Mouse (Mus musculus) hindbrain, embryonic 11.5 days (tissue): Measurements from ENCODE around the gene Slc7a11. TPM values are rescaled to one million over a fixed set of nuclear protein-coding genes. Genes with fewer than 3 reads are reported as not detected.

Experiments
- ATAC-seq: fragments of 200-750 bp; cut with Nextera tagmentation; 2 replicates; pipeline ENCODE4 v1.8.0; 2017; ENCODE audit warnings: mild to moderate bottlenecking, moderate TSS enrichment, moderate library complexity; ENCODE audit not compliant: low FRiP score
- DNase-seq: peaks from one replicate; pipeline ENCODE4 v3.0.0-alpha.2; 2015; ENCODE audit warnings: low spot score
- H3K27ac ChIP-seq: fragments of 300-500 bp; sonication (generic); 2 replicates; pipeline ENCODE4 v1.5.1; 2014; ENCODE audit warnings: mild to moderate bottlenecking, low read depth, low read length
- H3K27me3 ChIP-seq: fragments of 300-500 bp; sonication (generic); 2 replicates; pipeline ENCODE4 v1.6.1; 2014; ENCODE audit warnings: mild to moderate bottlenecking, low read length, moderate library complexity, mixed read lengths; ENCODE audit not compliant: control insufficient read depth, insufficient read depth
- H3K36me3 ChIP-seq: fragments of 300-500 bp; sonication (generic); 2 replicates; pipeline ENCODE4 v1.6.1; 2014; ENCODE audit warnings: mild to moderate bottlenecking, low read length, moderate library complexity, mixed read lengths; ENCODE audit not compliant: control insufficient read depth, insufficient read depth
- H3K4me1 ChIP-seq: fragments of 300-500 bp; sonication (generic); replicated peaks from 2 replicates; pipeline ENCODE4 v1.6.1; 2014; ENCODE audit warnings: low read length, mixed read lengths; ENCODE audit not compliant: control insufficient read depth, insufficient read depth
- H3K4me2 ChIP-seq: fragments of 300-500 bp; sonication (generic); replicated peaks from 2 replicates; pipeline ENCODE4 v1.6.1; 2014; ENCODE audit warnings: mild to moderate bottlenecking, low read depth, low read length
- H3K4me3 ChIP-seq: fragments of 300-500 bp; sonication (generic); 2 replicates; pipeline ENCODE4 v1.5.1; 2014; ENCODE audit warnings: low read depth, low read length
- H3K9ac ChIP-seq: fragments of 300-500 bp; sonication (generic); 2 replicates; pipeline ENCODE4 v1.6.1; 2014; ENCODE audit warnings: low read depth, low read length
- H3K9me3 ChIP-seq: fragments of 300-500 bp; sonication (generic); 2 replicates; pipeline ENCODE4 v1.6.1; 2016; ENCODE audit warnings: low read length; ENCODE audit not compliant: control insufficient read depth
- whole genome bisulfite sequencing: fragments of 180-500 bp; shearing (Covaris S2); extraction: QIAGEN DNeasy Blood & Tissue Kit; methylation state at CpG from one replicate; pipeline ENCODE4 v1.1.7; 2014; 5-methylcytosine and 5-hydroxymethylcytosine counted together
- polyA plus RNA-seq: library from polyadenylated mRNA; unstranded; fragments of >200 nt; fragmentation: Nextera tagmentation; extraction: Ambion mirVana; gene quantifications from 2 replicates; pipeline ENCODE4 v1.2.1, GENCODE M21; 2014

Gene Slc7a11
- polyA plus RNA-seq, result 0.26 and 0.86 TPM in 2 replicates

GRCm38 (mm10) chr3:50443421-50443916, at the start of gene Slc7a11:
Slc7a11 (minus strand) TSS chr3:50443614.
- no peaks in the 10 kb centered on the region for H3K36me3 ChIP-seq
- H3K27ac ChIP-seq, result no peak within 1 kb of the TSS
- H3K4me2 ChIP-seq, result peak within 1 kb of the TSS; percentile 32
- no peaks in the 10 kb centered on the region for H3K27me3 ChIP-seq
- H3K4me1 ChIP-seq, result no peaks in the 10 kb centered on the region; the same call in 1 of the 2 replicates
- WGBS, result 3% methylated on average over 11 of the region's 11 CpGs
- DNase-seq (peak; percentile 41), ATAC-seq (peak; percentile 75)
- H3K9me3 ChIP-seq, result no peaks in the 10 kb centered on the region
- H3K4me3 ChIP-seq, result peak within 1 kb of the TSS; percentile 15; the same call in 1 of the 2 replicates
- peak within 1 kb of the TSS; percentile 7; the same call in 1 of the 2 replicates for H3K9ac ChIP-seq

GRCm38 (mm10) chr3:50491678-50492077, 48.3 kb upstream of the Slc7a11 start:
- ATAC-seq (no peak), DNase-seq (no peak)
- Histone ChIP-seq H3K9ac (no peak overlapping the region), H3K4me3 (no peak overlapping the region), H3K27ac (no peak overlapping the region), H3K4me1 (no peaks in the 10 kb centered on the region), H3K4me2 (no peak overlapping the region), H3K27me3 (no peaks in the 10 kb centered on the region), H3K36me3 (no peaks in the 10 kb centered on the region), H3K9me3 (no peaks in the 10 kb centered on the region)
- WGBS, result 95% methylated on average over 2 of the region's 2 CpGs

GRCm38 (mm10) chr3:50484076-50484475, 40.7 kb upstream of the Slc7a11 start:
- H3K4me1 ChIP-seq, result no peaks in the 10 kb centered on the region
- WGBS, result 60% methylated on average over 1 of the region's 1 CpGs

GRCm38 (mm10) chr3:50462223-50462622, 18.8 kb upstream of the Slc7a11 start:
- no peak for ATAC-seq
- no peak for DNase-seq
- Histone ChIP-seq H3K4me2 (no peak overlapping the region), H3K27ac (no peak overlapping the region), H3K27me3 (no peaks in the 10 kb centered on the region), H3K4me1 (no peaks in the 10 kb centered on the region), H3K4me3 (no peak overlapping the region), H3K36me3 (no peaks in the 10 kb centered on the region), H3K9ac (no peak overlapping the region), H3K9me3 (no peaks in the 10 kb centered on the region)
- 89% methylated on average over 2 of the region's 2 CpGs for WGBS

More at GRCm38 (mm10) chr3:50484076-50484475, 40.7 kb upstream of the Slc7a11 start:
- DNase-seq (peak; percentile 13), ATAC-seq (no peak)
- no peak overlapping the region for H3K9ac ChIP-seq
- no peak overlapping the region for H3K4me2 ChIP-seq
- H3K4me3 ChIP-seq, result no peak overlapping the region
- H3K36me3 ChIP-seq, result no peaks in the 10 kb centered on the region
- no peak overlapping the region for H3K27ac ChIP-seq
- H3K27me3 ChIP-seq, result no peaks in the 10 kb centered on the region
- no peaks in the 10 kb centered on the region for H3K9me3 ChIP-seq

- no peak overlapping the region for H3K9ac ChIP-seq
- H3K36me3 ChIP-seq, result no peaks in the 10 kb centered on the region
- H3K9me3 ChIP-seq, result no peaks in the 10 kb centered on the region
- DNase-seq (no peak), ATAC-seq (no peak)
- H3K27ac ChIP-seq, result no peak overlapping the region
- no peaks in the 10 kb centered on the region for H3K27me3 ChIP-seq
- no peak overlapping the region for H3K4me2 ChIP-seq
- 89% methylated on average over 5 of the region's 5 CpGs for WGBS
- H3K4me3 ChIP-seq, result no peak overlapping the region
- no peaks in the 10 kb centered on the region for H3K4me1 ChIP-seq
Observed at GRCm38 (mm10) chr3:50457136-50457535, 13.7 kb upstream of the Slc7a11 start.

GRCm38 (mm10) chr3:50456564-50456963, 13.2 kb upstream of the Slc7a11 start:
- Histone ChIP-seq H3K36me3 (no peaks in the 10 kb centered on the region), H3K27me3 (no peaks in the 10 kb centered on the region), H3K9ac (no peak overlapping the region), H3K4me1 (no peaks in the 10 kb centered on the region), H3K4me3 (no peak overlapping the region), H3K4me2 (no peak overlapping the region), H3K9me3 (no peaks in the 10 kb centered on the region), H3K27ac (no peak overlapping the region)
- ATAC-seq (no peak), DNase-seq (no peak)
- WGBS, result 74% methylated on average over 4 of the region's 4 CpGs

- Histone ChIP-seq H3K27ac (no peak overlapping the region), H3K9ac (no peak overlapping the region), H3K4me1 (no peaks in the 10 kb centered on the region), H3K36me3 (no peaks in the 10 kb centered on the region), H3K27me3 (no peaks in the 10 kb centered on the region), H3K9me3 (no peaks in the 10 kb centered on the region), H3K4me2 (no peak overlapping the region), H3K4me3 (no peak overlapping the region)
- DNase-seq, result no peak
- 76% methylated on average over 1 of the region's 1 CpGs for WGBS
- no peak for ATAC-seq
Observed at GRCm38 (mm10) chr3:50456023-50456422, 12.6 kb upstream of the Slc7a11 start.

- no peak for DNase-seq
- Histone ChIP-seq H3K4me2 (no peak overlapping the region), H3K4me1 (no peaks in the 10 kb centered on the region; the same call in 1 of the 2 replicates), H3K36me3 (no peaks in the 10 kb centered on the region), H3K4me3 (no peak overlapping the region), H3K27me3 (no peaks in the 10 kb centered on the region), H3K9ac (no peak overlapping the region), H3K9me3 (no peaks in the 10 kb centered on the region), H3K27ac (no peak overlapping the region)
- 67% methylated on average over 10 of the region's 10 CpGs for WGBS
- no peak for ATAC-seq
Observed at GRCm38 (mm10) chr3:50445050-50445775, 1.8 kb upstream of the Slc7a11 start.

- ATAC-seq (peak; percentile 6; the same call in 1 of the 2 replicates), DNase-seq (peak; percentile 19)
- WGBS, result 25% methylated on average over 9 of the region's 9 CpGs
- Histone ChIP-seq H3K9ac (peak overlapping the region; percentile 7; the same call in 1 of the 2 replicates), H3K9me3 (no peaks in the 10 kb centered on the region), H3K36me3 (no peaks in the 10 kb centered on the region), H3K4me3 (peak overlapping the region; percentile 15; the same call in 1 of the 2 replicates), H3K4me2 (peak overlapping the region; percentile 32), H3K27me3 (no peaks in the 10 kb centered on the region), H3K4me1 (no peaks in the 10 kb centered on the region; the same call in 1 of the 2 replicates), H3K27ac (no peak overlapping the region)
Observed at GRCm38 (mm10) chr3:50443942-50444341, 528 bp upstream of the Slc7a11 start.
